In the genomic region with DNA sequence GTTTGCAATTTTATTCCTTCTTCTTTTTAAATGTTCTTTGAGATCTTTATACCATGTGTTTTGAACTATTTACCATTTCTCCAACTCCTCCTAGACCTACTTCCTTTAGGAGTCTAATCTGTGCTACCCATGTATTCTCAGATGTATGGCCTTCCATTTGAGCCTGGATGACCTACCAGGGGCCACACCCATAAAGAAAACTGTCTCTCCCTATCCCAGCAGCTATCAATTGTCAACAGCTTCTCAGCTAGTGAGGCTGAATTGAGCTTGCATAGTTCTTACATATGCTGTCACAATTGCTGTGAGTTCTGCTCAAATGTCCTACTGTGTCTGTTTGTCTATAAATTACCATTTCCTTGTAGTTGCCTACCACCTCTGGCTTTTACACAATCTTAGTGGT, we compare ENCODE assay signal across 30 mouse cellular contexts. TPM values are rescaled to one million over a fixed set of nuclear protein-coding genes. Genes with fewer than 3 reads are reported as not detected.
DNase-seq lines count a peak whose midpoint lies in the region; ATAC-seq and TF ChIP-seq lines count a peak whose summit lies in the region.
"Had no signal": no experiment of that assay in that cellular context is flagged by ENCODE, and none has a peak within 500 bp of the region (broad histone marks: within the 10 kb centered on the region; RNA-seq: fewer than 3 reads in every experiment).

No protein-coding gene starts in this region.

- H3K27ac ChIP-seq in liver, embryonic 13.5 days = peak overlapping the region; percentile 90
- H3K27ac ChIP-seq: hindbrain, embryonic 14.5 days; kidney, embryonic 15.5 days; layer of hippocampus, adult 2 months; limb, embryonic 13.5 days; midbrain, embryonic 13.5 days had no signal

- ATAC-seq in liver, embryonic 13.5 days (ENCODE audit: low read depth) = peak; percentile 95
- ATAC-seq in megakaryocyte progenitor cell, adult 5-6 weeks (replicated peaks; ENCODE audit: poor library complexity) = 0 out of 2 replicates have a peak, but pooled peaks have one; percentile 23
- ATAC-seq in granulocyte monocyte progenitor cell, adult 5-6 weeks (replicated peaks; ENCODE audit: poor library complexity, severe bottlenecking) = no peak
- ATAC-seq: forebrain, embryonic 14.5 days; midbrain, embryonic 13.5 days had no signal

- peak overlapping the region; percentile 52; the same call in 1 of the 2 replicates for H3K9ac ChIP-seq in liver, embryonic 13.5 days
- H3K9ac ChIP-seq: hindbrain, embryonic 14.5 days; kidney, embryonic 15.5 days; limb, embryonic 13.5 days; lung, embryonic 14.5 days; midbrain, embryonic 13.5 days had no signal

- no peak for TF ChIP-seq CTCF in lung, adult 2 months (IDR thresholded peaks at IDR 0.05; ENCODE audit: insufficient read depth, low read length)

- peak; percentile 60 for DNase-seq in c-Kit-negative CD71-positive TER-119-positive erythroid progenitor cells, embryonic 14.5 days (ENCODE audit: low read depth, low spot score)
- peak; percentile 51 for DNase-seq in liver, embryonic 13.5 days
- DNase-seq in lung, adult 2 months = no peak
- no peak for DNase-seq in MN1 (ENCODE audit: low spot score)
- DNase-seq: adrenal gland, postnatal 25 days; cerebellum, adult 2 months; cerebellum, postnatal 14 days; gastrocnemius, postnatal 25 days; heart, adult 18-20 months; kidney, adult 18-20 months; kidney, postnatal 25 days; lung, embryonic 14.5 days; lung, postnatal 36 days; retina, postnatal 1 day; right cerebral cortex, postnatal 14 days; thymus, adult 18-20 months; thymus, postnatal 4 days had no signal

- H3K4me1 ChIP-seq in erythroblast, embryonic 14.5 days (ENCODE audit: control insufficient read depth) = peaks cover 57% of the 10 kb centered on the region
- peaks cover 45% of the 10 kb centered on the region for H3K4me1 ChIP-seq in liver, embryonic 13.5 days (replicated peaks)
- no peaks in the 10 kb centered on the region for H3K4me1 ChIP-seq in lung, adult 2 months (ENCODE audit: control insufficient read depth, insufficient read depth, low read length)
- H3K4me1 ChIP-seq: kidney, embryonic 15.5 days; limb, embryonic 13.5 days had no signal

- H3K9me3 ChIP-seq in erythroblast, embryonic 14.5 days (ENCODE audit: control insufficient read depth, low read length) = no peaks in the 10 kb centered on the region
- H3K9me3 ChIP-seq in liver, embryonic 13.5 days (replicated peaks) = no peaks in the 10 kb centered on the region
- H3K9me3 ChIP-seq: kidney, embryonic 15.5 days; limb, embryonic 13.5 days; megakaryocyte, embryonic 14.5 days; midbrain, embryonic 13.5 days had no signal

- TF ChIP-seq POLR2A in lung, adult 2 months (IDR thresholded peaks at IDR 0.05; ENCODE audit: borderline replicate concordance, extremely low read depth, low read depth, low read length) = no peak

- H3K36me3 ChIP-seq in erythroblast, embryonic 14.5 days (ENCODE audit: control insufficient read depth) = no peaks in the 10 kb centered on the region
- H3K36me3 ChIP-seq in liver, embryonic 13.5 days = no peaks in the 10 kb centered on the region
- H3K36me3 ChIP-seq: kidney, embryonic 15.5 days; limb, embryonic 13.5 days; midbrain, embryonic 13.5 days had no signal

- H3K27me3 ChIP-seq in erythroblast, embryonic 14.5 days (ENCODE audit: control insufficient read depth) = no peaks in the 10 kb centered on the region
- no peaks in the 10 kb centered on the region for H3K27me3 ChIP-seq in liver, embryonic 13.5 days
- H3K27me3 ChIP-seq: CH12.LX; limb, embryonic 13.5 days; midbrain, embryonic 13.5 days had no signal

- peak overlapping the region; percentile 38; the same call in 1 of the 2 replicates for H3K4me2 ChIP-seq in liver, embryonic 13.5 days
- H3K4me2 ChIP-seq: heart, embryonic 11.5 days; hindbrain, embryonic 14.5 days; kidney, embryonic 15.5 days; limb, embryonic 13.5 days; lung, embryonic 14.5 days; midbrain, embryonic 13.5 days had no signal

- peak overlapping the region; percentile 38 for H3K4me3 ChIP-seq in erythroblast, embryonic 14.5 days (replicated peaks)
- no peak overlapping the region for H3K4me3 ChIP-seq in liver, embryonic 13.5 days (replicated peaks)
- H3K4me3 ChIP-seq in lung, adult 2 months (replicated peaks; ENCODE audit: extremely low read depth, low read depth, low read length) = no peak overlapping the region
- H3K4me3 ChIP-seq: kidney, embryonic 15.5 days; layer of hippocampus, adult 2 months; limb, embryonic 13.5 days; megakaryocyte, embryonic 14.5 days; midbrain, embryonic 13.5 days had no signal

RNA-seq across cellular contexts. Expression of gene Alas2, which starts 31.2 kb away (rescaled TPM):
- polyA plus RNA-seq in erythroblast, embryonic 14.5 days (2012) = 201 and 241 TPM in 2 replicates
- 981 and 999 TPM in 2 replicates for polyA plus RNA-seq in liver, embryonic 13.5 days (2015; fragmentation: Nextera tagmentation; extraction: Ambion mirVana)
- total RNA-seq in megakaryocyte progenitor cell, adult 5-6 weeks (2015) = 0.22 and 0.59 TPM in 2 replicates
- total RNA-seq in megakaryocyte progenitor cell, adult 5-6 weeks (2017) = 0.27 and 0.37 TPM in 2 replicates
- 52.8 and 113 TPM in 2 replicates for polyA plus RNA-seq in lung, adult 2 months (2012; rRNA removed)
- not detected in 2 replicates for total RNA-seq in granulocyte monocyte progenitor cell, adult 5-6 weeks (2014; fragmentation: Nextera tagmentation)
- total RNA-seq in granulocyte monocyte progenitor cell, adult 5-6 weeks (2017) = not detected in 2 replicates
- total RNA-seq: hematopoietic stem cell, adult 5-6 weeks had no signal

RNA-seq across cellular contexts. Expression of gene Tmem29, which starts 57.1 kb away (rescaled TPM):
- 0.22 and 0.68 TPM in 2 replicates for polyA plus RNA-seq in erythroblast, embryonic 14.5 days (2012)
- 17.2 and 19.7 TPM in 2 replicates for polyA plus RNA-seq in liver, embryonic 13.5 days (2015; fragmentation: Nextera tagmentation; extraction: Ambion mirVana)
- total RNA-seq in megakaryocyte progenitor cell, adult 5-6 weeks (2015) = 20.7 and 26.4 TPM in 2 replicates
- 32.6 and 32.7 TPM in 2 replicates for total RNA-seq in megakaryocyte progenitor cell, adult 5-6 weeks (2017)
- polyA plus RNA-seq in lung, adult 2 months (2012; rRNA removed) = 1.8 and 4.5 TPM in 2 replicates
- 15.3 and 16.2 TPM in 2 replicates for total RNA-seq in granulocyte monocyte progenitor cell, adult 5-6 weeks (2014; fragmentation: Nextera tagmentation)
- total RNA-seq in granulocyte monocyte progenitor cell, adult 5-6 weeks (2017) = 24.3 and 27.2 TPM in 2 replicates

Comparison
In these comparisons a context has a peak if more than half of its experiments do, and no peak if none do; other contexts are left out.
1. DNase-seq: peak in c-Kit-negative CD71-positive TER-119-positive erythroid progenitor cells, embryonic 14.5 days (single experiment) and liver, embryonic 13.5 days (single experiment); none in lung, adult 2 months (single experiment) and MN1 (single experiment).